Mouse (Mus musculus) brain, embryonic 14.5 days (tissue): ENCODE data around the gene Med28. TPM values are rescaled to one million over a fixed set of nuclear protein-coding genes. Genes with fewer than 3 reads are reported as not detected.

Source experiments
- DNase-seq: peaks from one replicate; pipeline ENCODE4 v3.0.0-alpha.2; 2011; ENCODE audit warnings: low read depth
- CTCF ChIP-seq: fragments of 200-500 bp; IDR thresholded peaks from 2 replicates; pipeline ENCODE4 v1.5.1; 2012; ENCODE audit warnings: inconsistent platforms, mild to moderate bottlenecking, moderate library complexity, borderline replicate concordance; ENCODE audit not compliant: insufficient read depth, insufficient read length; ENCODE audit errors: extremely low read depth
- POLR2A ChIP-seq: fragments of 200-500 bp; IDR thresholded peaks from 2 replicates; pipeline ENCODE4 v1.6.1; 2012; ENCODE audit warnings: mild to moderate bottlenecking, inconsistent platforms, borderline replicate concordance; ENCODE audit not compliant: poor library complexity, insufficient read depth, insufficient read length, severe bottlenecking; ENCODE audit errors: extremely low read depth
- polyA plus RNA-seq: library from polyadenylated mRNA; depleted of rRNA; stranded (reverse); fragments of >200 nt; gene quantifications from 2 replicates; pipeline ENCODE4 v1.2.3, GENCODE M21; 2012; rRNA removed

Med28 gene
- polyA plus RNA-seq, 1 experiment, result 133 TPM

DNA sequence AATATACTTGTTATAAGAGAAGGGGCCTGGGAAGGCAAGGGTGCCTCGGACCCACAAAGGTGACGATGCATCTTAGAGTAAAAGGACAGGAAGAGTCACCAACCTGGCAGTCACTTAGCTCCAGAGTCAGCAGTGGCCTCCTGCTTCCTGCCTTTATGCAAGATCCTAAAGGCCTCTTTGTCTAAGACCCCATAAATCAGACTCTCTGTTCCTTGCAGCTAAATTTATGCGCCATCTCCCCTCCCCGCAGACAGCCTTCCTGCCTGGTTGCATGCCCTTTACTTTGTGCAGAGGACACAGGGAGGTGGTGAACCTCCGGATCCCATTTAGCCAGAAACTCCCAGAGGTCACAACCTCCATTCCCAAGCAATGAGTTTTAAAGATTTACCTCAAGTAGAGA, 52.8 kb downstream of the Med28 start:
- DNase-seq, result no peak
- no peak for TF ChIP-seq CTCF

DNA sequence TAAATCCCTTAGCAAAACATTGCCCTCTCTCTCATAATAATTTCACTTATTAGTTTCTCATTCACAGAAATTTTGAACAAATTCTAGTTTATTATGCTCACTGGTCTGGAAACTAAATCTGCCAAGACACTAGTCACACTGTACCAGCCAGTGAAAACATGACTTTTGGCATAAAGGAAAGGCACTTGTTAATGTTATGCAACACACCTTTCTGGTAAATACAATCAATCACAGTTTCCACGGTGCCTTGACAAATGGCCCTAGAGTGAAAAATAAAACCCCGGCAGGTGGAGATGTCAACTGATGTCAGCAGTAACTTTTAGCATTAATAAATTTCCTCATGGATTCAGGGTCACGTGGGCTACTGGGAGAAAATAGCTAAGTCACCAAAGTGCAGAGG, 56.7 kb downstream of the Med28 start:
- no peak for TF ChIP-seq CTCF
- no peak for TF ChIP-seq POLR2A

DNA sequence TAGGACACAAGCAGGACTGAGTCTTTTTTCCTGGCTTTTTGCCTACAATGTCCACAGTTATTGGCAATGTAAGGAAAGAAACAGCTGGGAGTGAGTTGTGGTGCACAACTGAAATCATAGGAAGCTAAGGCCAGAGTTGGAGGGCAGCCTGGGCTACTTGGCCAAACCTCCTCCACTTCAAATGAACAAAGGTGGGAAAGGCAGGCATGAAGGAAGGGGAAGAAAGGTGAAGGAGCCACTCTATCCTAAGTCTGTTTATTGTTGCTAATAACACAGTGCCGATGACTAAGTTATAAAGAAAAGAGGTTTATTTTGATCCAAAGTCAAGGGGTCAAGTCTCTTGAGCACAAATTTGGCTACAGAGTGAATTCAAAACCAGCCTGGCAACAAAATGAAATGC, 57.3 kb downstream of the Med28 start:
- TF ChIP-seq CTCF (no peak), POLR2A (no peak)
- DNase-seq, result no peak

More for the DNA sequence above, 56.7 kb downstream of the Med28 start:
- no peak for DNase-seq

Other genes starting within 250 kb of the Med28 start
- gene Qdpr, start 70.0 kb upstream of the Med28 start, polyA plus RNA-seq, result 65.7 and 66.4 TPM in 2 replicates
- 0.13 and 0.18 TPM in 2 replicates for gene Clrn2, start 66.5 kb upstream of the Med28 start, polyA plus RNA-seq
- 20.1 and 20.5 TPM in 2 replicates for gene Lap3, start 26.9 kb upstream of the Med28 start, polyA plus RNA-seq
- 1.5 and 2.6 TPM in 2 replicates for gene Fam184b, start 119.4 kb downstream of the Med28 start, polyA plus RNA-seq
- 8.7 and 13.2 TPM in 2 replicates for gene Ncapg, start 149.7 kb downstream of the Med28 start, polyA plus RNA-seq